In the genomic region with DNA sequence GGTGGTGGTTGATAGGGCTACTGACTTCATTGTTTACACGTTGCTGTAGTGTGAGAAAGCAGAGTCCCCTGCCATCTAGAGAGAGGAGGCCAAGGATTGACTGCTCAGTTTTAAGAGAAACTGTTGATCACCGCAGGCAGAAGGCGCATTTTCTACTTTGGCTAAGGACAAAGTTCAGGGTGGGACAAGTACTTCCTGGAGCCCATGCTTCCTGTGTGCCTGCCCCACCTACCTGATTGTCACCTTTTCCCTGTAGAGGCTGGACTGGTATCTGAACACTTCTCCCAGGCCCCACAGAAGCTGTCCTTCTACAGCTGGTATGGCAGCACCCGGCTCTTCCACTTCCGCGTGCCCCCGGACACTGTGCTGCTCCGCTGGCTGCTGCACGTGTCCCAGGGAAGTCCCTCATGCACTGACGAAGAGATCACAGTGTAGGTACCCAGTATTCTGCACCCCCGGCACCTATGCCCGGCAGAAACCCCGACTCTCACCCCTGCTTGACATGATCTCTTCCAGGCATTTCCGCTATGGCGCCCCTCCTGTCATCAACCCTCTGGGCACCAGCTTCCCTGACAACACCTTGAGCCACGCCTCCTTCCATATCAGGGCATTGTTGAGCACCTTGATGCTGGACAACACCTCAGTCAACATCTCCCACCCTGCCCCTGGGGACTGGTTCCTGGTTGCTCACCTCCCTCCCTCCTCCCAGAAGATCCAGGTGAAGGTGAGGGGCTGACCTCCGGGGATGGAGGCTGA, we compare ENCODE assay signal across 1 mouse cellular context.
TF ChIP-seq lines count a peak whose summit lies in the region.

No protein-coding gene starts in this region.

TF ChIP-seq in ES-E14, 5 proteins besides CTCF, POLR2A, EP300 and RAD21:
- TF ChIP-seq HCFC1 (IDR thresholded peaks at IDR 0.05; ENCODE audit: borderline replicate concordance, insufficient read depth, low read length) (no peak), ZNF384 (IDR thresholded peaks at IDR 0.05; ENCODE audit: low read depth, low read length) (no peak), CHD2 (IDR thresholded peaks at IDR 0.05; ENCODE audit: low read depth, low read length) (no peak), ZC3H11A (IDR thresholded peaks at IDR 0.05; ENCODE audit: borderline replicate concordance, low read depth, low read length) (no peak), MAFK (IDR thresholded peaks at IDR 0.05; ENCODE audit: insufficient read depth, low read depth, low read length) (no peak)
